Mouse (Mus musculus) gastrocnemius, postnatal 4 days (tissue): Measurements from ENCODE around the gene T. TPM values are rescaled to one million over a fixed set of nuclear protein-coding genes. Genes with fewer than 3 reads are reported as not detected.

Source experiments
- DNase-seq, 2 experiments: peaks; one replicate each; pipeline ENCODE4 v3.0.0; 2021 to 2022; ENCODE audit warnings: low spot score in 2 of 2, mixed read lengths in 2 of 2
- total RNA-seq, 2 experiments: library from RNA; stranded (reverse); gene quantifications; 2 replicates each; pipeline ENCODE4 v1.2.3; 2021

Gene T
- total RNA-seq, 2 experiments from 2014 or later = 0.25 to 0.36 TPM

DNA sequence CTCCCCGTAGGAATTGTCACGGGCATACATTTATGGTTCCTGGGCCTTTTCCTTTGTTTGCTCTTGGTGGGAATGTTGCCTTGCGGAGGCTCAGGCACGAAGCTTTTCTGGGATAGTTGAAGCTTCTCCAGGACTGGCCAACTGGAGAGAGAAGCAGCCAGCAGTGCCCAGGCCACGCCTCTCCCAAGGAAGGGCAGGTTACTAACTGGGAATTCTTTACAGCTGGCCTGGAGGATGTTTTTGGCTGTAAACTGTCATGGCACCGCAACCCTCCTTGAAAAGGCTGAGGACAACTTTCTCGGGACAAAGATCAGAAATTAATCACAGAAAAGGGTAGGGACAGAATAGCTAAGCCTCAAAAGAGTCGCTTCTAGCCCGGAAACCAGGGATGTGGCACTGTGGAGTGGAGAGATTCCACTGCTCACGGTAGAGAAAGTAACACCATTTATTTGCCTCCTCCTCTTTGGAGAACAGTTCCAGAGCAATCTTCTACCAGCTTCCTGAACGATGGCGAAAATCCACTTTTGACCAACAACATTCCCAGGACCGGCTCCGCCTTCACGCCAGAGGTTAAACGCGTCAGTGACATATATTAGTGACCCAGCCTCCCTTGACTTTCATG, 1.9 kb upstream of the T start:
- no peak for DNase-seq

DNA sequence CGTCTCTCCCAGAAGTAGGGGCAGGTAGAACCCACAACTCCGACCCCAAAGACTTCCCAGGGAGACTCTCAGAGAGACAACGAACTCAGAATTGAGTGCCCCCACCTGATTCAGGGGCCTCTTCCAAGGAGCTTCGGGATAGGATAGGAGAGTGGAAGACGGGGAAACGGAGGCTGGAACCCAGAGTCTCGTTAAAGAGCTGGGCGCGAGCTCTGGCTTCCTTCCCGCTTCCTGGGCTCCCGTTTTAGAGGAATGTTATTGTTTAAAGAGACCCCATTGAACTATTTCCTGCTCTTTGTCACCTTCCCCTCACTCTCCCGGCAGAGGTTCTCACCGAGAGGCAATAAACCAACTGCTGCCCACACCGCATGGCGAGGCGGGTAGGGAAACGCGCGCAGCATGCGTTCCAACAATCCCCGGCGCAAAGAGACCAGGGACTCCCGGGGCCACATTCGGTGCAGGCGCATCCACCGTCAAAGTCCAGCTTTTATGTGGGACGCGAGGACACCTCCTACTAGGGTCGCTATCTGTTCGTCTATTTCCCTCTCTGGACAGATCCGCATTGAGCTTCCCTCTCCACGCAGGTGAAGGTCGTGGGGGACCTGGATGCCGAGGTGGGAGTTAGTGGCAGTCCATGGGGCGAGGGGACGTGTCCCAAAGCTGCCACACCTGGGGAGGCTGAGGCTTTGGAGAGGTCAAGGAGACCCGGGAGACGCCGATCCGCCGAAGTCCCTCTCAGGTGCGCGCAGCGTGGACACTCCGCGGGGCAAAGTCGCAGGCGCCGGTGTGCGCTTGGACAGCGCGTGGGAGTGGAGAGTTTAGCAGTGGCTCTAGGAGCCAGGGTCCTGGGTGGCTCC, 874 bp upstream of the T start:
- DNase-seq = no peak

DNA sequence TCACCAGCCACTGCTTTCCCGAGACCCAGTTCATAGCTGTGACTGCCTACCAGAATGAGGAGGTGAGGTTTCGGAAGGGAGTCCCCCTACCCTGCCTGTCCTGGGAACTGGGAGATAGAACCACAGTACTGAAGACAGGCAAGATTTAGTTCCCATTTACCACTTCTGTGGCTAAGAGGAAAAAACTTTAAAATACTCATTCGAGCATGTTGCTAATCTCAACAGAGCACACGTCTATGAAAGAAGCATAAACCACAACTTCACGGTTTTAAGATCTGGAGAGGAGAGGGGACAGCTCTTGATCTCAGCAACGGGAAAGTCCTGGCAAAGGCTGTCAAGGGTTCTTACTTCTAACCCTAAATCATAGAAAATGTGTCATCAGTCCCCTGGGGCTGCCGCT, 2.0 kb downstream of the T start:
- DNase-seq = no peak

DNA sequence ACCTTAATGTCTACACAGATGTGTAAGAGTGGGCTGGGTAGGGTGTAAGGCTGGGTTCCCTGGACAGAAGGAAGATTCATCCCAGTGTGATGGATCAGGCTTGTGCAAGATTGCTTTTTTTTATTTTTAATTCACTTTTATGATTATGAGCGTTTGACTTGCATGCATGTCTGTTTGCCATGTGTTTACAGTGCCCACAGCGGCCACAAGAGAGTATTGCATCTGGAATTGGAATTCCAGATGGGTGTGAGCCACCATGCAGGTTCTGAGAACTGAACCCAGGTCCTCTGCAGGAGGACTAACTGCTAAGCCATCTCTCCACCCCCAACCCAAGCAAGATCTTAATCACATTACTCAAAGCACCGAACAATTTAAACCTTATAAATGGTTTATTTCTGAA, 9.8 kb downstream of the T start:
- DNase-seq = no peak

DNA sequence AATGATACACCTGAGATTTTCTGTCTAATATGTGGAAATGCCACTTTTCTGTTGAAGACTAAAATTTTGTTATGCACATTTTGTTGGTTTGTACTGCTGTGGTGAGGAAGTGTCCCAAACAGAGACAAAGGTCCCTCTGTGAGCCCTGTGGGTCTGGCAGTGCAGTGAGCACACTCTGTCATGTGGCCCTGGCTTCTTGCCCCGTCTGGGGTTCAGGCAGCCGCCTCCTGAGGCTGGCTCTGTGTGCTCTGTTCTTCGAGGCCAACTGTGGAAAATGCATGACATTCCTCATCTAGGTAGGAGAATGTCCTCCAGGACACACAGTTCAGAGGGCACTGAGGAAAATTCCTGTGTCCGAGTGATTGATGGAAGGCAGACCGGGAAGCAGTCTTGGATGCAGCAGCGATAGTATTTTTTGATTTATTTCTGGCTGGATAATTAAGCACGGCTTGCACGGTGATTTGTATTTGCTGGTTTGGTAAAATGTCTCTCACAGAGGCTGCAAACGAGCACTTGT, 13.5 kb downstream of the T start:
- DNase-seq = no peak

DNA sequence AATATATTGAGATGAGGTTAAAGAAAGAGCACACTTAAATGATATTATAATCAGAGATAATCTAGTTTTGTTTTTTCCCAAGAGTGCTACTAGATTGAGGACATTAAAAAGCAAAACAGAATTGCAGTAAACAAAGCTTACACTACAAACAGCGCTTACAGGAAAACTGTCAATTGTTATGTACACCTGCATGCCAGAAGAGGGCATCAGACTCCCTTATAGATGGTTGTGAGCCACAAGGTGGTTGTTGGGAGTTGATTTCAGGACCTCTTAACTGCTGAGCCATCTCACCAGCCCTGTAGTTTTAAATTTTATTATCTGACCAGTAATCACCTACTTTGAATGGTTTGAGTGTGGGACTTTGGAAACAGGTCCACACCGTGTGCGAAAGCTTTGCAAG, 14.1 kb downstream of the T start:
- DNase-seq = no peak

DNA sequence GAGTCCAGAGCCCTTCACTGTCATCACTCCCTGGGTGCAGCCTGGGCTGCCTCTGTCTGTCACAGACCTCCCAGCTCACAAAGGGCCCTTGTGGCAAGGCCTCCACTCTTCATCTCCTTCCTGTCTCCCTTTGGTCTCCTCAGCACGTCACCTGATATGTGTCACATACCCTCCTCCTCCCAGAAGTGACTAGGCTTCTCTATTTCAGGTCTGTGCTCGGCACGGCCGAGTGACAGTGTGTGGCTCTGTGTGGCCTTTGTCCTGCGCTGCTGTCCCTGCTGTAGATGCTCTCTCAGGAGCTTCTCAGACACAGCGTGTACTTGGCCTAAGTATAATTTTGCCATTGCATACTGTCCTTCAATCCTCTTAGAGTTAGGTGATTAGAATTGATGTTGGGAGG, 21.0 kb downstream of the T start:
- no peak for DNase-seq

DNA sequence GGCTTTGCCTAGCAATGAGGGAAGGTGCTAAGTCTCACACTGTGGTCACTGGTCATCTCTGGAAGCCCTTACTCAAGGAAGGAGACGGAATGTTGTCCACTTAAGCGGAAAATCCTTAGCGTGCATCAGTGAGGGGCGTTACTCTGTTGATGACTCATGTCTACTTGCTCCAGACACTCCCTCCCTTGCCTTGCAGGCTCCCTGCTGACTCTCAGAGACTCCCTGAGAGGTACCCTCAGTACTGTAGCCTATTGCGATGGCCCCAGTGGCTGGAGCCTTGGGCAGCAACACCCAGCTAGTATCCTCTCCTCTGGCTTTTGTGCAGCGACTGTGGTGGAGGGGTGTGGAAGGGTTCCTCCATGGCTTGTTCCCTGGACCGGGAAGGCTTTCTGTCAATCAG, 21.4 kb downstream of the T start:
- DNase-seq = no peak

DNA sequence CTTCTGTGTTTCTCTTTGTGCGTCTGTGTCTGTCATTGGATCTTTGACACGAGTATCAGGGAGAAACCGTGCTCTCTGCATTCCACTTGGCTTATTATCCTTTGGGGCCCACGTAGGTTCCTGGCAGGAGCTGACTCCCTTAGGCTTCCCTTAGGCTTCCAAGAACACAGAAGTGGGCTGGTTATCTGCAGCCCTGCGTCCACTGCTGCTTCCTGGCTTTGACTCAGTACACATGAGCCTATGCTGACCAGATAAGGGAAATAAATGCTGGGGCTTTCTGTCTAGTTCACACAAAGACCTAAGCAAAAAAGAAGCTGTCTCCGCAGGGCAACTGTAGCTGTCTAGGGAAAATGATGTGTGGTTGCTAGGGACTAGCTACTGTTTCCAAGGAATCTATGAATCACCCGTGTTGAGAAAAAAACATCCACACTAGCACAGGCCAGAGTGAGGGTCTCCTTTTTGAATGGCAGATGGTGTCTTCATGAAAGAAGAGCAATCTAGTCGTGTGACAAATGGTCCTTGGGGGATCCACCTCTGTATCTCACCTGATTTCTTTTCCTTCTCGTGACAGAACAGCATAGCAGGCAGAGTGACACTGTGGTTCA, 22.7 kb downstream of the T start:
- no peak for DNase-seq

DNA sequence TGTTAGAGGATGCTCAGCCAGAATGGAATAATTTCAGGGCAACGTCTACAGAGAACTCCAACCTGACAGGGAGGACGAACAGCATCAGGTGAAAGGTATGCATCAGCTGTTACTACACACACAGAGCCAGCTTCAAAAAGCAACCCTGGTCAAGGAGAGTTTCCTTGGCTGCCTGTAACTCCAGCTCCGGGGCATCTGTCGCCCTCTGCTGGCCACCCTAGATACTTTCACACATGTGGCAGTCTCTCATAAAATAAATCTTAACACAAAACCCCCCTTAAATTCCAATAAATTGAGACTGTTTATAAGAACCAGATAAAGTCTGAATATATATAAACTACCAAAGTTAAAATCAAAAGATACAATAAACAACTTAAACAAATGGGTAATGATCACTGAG, 27.3 kb downstream of the T start:
- peak in 1 of 2 experiments; percentile 41 for DNase-seq

DNA sequence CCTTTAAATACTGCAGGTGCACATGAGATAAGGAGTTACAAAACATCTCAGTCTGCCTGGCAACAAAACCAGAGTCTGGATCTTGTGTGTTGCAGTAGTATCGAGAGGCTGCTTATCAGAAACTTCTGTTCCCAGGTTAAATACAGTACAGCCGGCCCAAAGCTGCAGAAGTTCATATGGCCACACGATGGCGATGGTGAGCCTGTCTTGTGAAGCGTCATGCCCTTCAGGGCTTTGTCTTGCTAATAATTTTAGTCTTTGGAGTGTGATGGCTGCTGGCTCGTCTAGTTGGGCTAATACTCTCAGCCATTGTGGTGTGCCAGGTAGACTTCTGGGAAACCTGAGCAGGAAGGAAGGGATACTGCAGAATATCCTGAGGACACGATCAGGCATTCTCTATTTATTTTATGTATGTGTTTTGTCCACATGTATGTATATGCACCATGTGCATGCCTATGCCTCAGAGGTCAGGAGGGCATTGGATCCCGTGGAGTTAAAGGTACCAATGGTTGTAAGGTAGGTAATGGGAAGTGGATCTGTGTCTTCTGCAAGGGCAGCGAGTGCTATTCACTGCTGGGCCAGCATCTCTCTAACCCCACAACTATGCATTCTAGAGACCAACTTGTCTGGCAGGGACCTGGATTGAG, 29.4 kb downstream of the T start:
- DNase-seq = peak in 1 of 2 experiments; percentile 37

DNA sequence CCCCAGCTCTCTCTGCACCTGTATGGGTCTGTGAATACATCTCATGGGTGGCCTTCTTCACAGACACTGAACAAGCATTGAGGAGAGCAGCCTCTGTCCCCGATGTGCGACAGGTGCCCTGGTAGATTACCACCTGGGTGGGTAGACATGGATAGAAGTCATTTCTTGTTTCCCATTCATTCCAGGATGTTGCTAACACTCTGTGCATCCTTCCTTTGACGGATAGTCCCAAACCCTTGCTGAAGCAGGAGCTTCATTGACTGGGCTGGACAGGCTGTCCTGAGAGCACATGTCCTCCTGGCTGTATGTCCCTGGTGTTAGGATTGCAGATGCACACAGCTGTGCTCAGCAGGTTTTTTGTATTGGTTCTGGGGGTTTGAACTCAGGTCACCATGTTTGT, 33.5 kb downstream of the T start:
- no peak for DNase-seq

DNA sequence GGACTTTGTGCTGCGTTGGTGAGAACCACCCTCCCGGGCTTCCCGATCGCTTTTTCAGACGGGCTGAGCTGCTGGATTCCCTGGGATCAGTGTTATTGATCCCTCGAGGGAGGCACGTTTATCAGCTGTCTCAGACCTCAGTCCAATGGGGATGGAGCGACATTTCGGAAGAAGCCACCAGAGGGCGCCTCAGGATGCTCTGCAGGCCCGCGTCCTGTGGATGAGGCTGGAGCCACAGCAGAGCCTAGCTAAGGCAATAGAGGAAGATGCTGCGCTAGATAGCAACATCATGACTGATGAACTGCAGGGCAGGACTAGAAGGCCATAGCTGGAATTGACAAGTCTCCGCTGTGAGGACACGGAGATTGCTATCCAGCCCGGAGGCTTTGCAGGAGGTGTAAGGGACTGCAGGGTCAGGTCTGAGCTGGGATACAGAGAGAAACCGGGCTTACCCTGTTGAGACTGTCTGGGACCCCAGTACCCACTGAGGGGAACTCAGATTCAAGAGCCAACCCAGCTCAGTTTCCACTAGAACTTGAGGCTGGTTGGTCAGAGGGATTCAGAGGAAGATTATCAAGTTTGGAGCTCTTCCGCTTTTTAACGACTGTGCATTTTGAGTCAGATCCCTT, 34.6 kb downstream of the T start:
- DNase-seq = peak; percentile 72 to 81

DNA sequence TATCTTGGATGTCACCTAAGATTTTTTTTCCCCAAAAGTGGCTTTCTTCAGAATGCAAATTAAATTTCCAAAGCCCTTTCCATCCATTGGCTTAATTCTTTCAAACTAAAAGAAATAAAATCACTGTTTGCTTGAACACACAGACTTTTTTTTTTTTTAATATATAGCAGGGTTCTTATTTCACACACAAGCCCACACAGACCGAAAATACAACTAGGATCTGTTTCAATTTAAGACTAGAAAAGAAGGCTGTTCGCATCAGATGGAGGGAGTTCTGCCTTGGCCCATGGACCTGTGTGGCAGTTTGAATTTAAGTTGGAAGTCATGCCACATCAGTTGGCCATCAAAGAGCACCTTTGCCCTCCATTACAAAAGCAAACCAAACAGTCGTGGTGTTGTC, 44.3 kb downstream of the T start:
- DNase-seq = no peak

DNA sequence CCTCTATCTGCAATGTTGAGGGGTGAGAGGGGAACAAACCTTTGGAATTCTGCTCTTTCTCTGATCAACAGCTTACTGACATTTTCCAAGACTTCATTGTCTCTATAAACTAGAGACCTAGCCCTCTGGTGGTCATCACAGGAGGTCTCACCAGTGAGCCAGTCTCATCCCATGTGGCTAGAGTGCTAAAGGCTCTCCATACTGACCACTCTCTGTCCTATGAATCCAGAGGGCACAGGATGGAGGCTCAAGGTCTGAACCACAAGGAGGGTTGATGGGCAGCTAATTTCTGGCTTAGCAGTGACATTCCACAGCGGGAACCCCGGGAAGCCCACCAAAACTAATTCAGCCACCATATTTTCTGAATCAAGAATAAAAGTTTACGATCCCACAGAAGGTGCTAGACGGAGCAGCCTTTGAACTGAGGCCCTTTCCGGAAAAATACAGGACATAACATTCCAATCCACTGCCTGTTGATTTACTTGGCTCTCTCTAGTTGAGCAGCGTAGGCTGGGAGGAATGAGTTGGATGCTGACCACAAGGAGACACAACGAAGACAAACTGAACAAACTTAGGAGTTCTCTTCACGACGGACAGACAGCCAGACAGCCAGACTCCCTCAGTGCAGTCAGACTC, 45.4 kb downstream of the T start:
- no peak for DNase-seq

DNA sequence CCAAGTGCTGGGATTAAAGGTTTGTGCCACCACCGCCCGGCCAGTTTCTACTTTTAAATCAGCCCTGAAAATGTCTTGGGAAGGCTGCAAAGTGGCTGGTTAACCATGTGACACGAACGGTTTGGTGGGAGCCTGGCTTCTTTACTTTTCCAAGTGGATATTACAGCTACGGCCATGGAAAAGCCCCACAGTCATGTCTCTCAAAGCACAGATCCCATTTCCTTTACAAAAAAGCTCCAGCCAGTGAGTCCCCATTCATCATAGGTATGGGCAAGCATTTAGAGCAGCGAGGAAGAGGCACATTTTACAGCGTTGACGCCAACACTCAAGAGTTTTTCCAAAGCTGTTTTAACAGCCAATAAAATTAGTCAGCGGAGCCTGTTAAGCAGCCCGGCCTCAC, 47.6 kb downstream of the T start:
- no peak for DNase-seq

DNA sequence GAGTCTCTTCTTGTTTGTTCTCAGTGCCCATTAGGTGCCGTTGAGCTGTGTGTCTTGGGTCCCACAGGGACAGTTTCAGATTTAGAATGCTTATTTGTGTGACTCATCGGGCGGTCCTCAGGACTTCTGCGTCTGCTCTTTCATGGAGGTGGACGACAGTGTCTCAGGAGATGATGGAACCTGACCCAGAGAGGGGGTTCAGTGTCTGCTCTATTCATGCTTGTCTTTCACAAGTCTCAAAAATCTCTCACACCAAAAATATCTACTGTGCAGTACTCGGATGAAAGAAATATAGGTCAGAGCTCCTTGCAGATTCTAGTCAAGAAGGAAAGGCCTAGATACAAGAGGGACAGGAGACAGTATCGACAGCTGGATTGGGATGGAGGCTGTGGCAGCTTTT, 48.7 kb downstream of the T start:
- no peak for DNase-seq

DNA sequence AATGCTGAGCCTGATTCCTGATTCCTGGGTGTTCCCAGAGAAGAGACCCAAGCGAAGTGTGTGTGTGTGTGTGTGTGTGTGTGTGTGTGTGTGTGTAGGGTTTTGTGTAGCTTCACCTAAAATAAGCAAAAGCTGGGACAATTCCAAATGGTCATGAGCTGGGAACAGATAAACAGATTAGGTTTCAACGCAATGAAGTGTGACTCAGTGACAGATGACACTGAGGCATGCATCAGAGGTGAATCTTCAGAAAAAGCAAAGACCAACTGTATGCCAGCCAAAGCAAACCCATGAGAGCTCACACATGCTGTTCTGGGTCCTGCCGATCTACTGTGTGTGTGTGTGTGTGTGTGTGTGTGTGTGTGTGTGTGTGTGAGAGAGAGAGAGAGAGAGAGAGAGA, 50.0 kb downstream of the T start:
- DNase-seq = no peak

DNA sequence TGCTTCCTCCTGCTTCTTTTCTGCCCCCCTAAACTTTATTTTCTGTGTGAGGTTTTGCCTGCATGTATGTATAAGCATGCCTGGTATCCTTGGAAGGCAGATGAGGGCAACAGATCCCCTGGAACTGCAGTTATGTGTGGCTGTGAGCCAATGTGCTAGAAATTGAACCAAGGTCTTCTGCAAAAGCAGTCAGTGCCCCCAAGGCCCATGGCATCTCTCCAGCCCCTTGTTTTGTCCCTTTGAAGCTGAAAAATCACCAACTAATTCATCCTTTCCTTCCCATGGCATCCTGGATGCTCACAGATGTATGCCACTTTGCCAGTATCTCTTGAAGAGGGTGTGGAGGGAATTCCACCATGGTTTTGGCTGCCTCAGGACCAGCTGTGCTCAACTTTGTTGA, 50.9 kb downstream of the T start:
- DNase-seq = no peak

DNA sequence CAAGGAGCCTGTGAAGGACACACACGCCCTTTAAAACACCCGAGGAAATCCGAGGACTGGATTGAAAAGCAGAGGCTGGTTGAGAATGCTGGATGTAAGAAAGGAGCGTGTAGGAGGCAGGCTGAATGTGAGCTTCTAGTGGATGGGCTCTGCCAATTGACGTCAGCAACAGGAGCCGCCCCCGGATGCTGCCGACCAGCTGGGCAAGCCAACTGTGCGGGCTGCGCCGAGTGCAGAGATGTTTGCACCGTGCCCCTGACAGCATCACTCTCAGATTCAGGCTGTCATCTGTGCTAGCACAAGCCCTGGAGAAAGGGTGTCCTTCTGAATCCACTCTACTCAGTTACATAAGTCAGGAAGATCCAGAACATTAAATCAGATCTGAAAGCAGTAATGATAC, 53.6 kb downstream of the T start:
- peak in 1 of 2 experiments; percentile 40 for DNase-seq

DNA sequence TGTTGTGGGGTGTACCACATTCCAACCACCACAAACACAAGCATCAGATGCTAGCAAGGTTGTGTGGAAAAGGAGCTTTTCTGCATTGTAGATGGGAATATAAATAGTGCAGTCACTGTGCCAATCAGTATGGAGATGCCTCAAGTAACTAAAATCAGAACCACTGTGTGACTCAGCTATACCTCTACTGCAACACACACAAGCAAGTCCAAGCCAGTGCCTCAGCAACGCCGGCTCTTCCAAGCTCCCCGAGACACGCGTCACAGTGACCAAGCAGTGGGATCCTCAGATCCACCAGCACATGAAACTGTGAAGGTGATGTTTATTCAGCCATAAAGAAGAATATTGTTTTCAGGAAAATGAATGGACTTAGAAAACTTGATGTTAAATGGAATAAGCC, 56.7 kb downstream of the T start:
- DNase-seq = no peak
